Mouse (Mus musculus): ENCODE data around the gene Itgb5. TPM values are rescaled to one million over a fixed set of nuclear protein-coding genes. Genes with fewer than 3 reads are reported as not detected.

Gene Itgb5
- polyA plus RNA-seq, 1 experiment from 2014 or later, result 13.5 TPM

DNA sequence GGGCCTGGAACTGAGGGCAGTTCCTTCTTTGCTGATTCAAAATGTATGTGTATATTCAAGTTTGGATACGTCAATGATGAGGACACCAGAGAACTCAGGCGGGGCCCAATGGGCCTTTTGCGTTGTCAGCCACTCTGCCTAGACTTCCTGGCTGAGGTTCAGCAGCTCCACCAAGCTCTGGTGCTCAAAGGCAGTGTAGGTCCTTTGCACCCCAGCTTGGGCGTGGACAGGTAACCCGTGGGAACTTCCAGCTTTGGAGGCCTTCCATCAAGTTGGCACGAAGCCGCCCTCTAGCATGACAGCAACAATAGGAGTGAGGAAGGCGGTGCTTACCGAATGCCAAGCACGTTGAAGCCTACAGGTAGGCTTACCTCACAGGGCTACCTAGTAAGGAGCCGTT, 103.9 kb downstream of the Itgb5 start:
- H3K4me1 ChIP-seq (ENCODE audit: control insufficient read depth, insufficient read depth, low read length), result peaks cover 7% of the 10 kb centered on the region; the same call in 1 of the 2 replicates
- no peak for ATAC-seq
- no peak overlapping the region for H3K4me2 ChIP-seq (ENCODE audit: low read length)
- H3K9ac ChIP-seq (ENCODE audit: low read depth, low read length), result no peak overlapping the region
- no peaks in the 10 kb centered on the region for H3K36me3 ChIP-seq (ENCODE audit: control insufficient read depth, insufficient read depth, low read length)
- 93% methylated on average over 11 of the region's 11 CpGs for WGBS
- no peak overlapping the region for H3K4me3 ChIP-seq (ENCODE audit: low read depth, low read length)
- H3K27me3 ChIP-seq (ENCODE audit: control insufficient read depth, insufficient read depth, low read depth, low read length), result no peaks in the 10 kb centered on the region; the same call in 1 of the 2 replicates
- H3K9me3 ChIP-seq (replicated peaks; ENCODE audit: control insufficient read depth, low read length, poor library complexity, severe bottlenecking), result no peaks in the 10 kb centered on the region
- H3K27ac ChIP-seq (ENCODE audit: low read length), result no peak overlapping the region

DNA sequence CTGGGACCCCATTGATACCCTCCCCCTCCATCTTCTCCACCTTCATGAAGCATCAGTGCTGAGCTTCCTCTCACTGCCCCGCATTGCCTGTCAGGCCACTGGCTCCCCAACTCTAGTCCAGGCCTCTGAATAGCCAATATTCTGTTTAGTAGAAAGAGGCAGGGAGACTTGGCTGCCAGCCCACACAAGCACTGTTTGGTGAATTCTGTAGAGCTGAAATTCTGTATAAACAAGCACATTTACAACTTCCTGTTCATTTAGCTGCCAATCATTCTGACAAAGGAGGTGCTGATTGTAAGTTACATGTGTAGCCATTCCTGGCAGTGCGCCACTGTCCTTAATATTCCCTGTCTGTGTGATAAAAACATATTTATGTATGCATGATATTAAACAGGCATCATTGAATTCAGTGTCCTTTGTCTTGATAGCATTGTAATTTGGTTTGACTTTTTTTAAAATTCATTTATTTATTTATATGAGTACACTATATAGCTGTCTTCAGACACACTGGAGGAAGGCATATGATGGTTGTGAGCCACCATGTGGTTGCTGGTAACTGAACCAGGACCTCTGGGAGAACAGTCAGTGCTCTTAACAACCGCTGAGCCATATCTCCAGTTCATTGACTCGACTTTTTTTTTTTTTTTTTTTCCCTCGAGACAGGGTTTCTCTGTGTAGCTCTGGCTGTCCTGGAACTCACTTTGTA, 105.4 kb downstream of the Itgb5 start:
- WGBS, result 43% methylated on average over 5 of the region's 5 CpGs
- H3K36me3 ChIP-seq (ENCODE audit: control insufficient read depth, insufficient read depth, low read length), result no peaks in the 10 kb centered on the region
- H3K9me3 ChIP-seq (replicated peaks; ENCODE audit: control insufficient read depth, low read length, poor library complexity, severe bottlenecking), result no peaks in the 10 kb centered on the region
- H3K4me3 ChIP-seq (ENCODE audit: low read depth, low read length), result no peak overlapping the region
- peak overlapping the region; percentile 26; the same call in 1 of the 2 replicates for H3K27ac ChIP-seq (ENCODE audit: low read length)
- H3K4me2 ChIP-seq (ENCODE audit: low read length), result no peak overlapping the region
- H3K9ac ChIP-seq (ENCODE audit: low read depth, low read length), result no peak overlapping the region
- H3K4me1 ChIP-seq (ENCODE audit: control insufficient read depth, insufficient read depth, low read length), result peaks cover 10% of the 10 kb centered on the region; the same call in 1 of the 2 replicates
- peak; percentile 43; the same call in 1 of the 2 replicates for ATAC-seq
- H3K27me3 ChIP-seq (ENCODE audit: control insufficient read depth, insufficient read depth, low read depth, low read length), result no peaks in the 10 kb centered on the region; the same call in 1 of the 2 replicates

DNA sequence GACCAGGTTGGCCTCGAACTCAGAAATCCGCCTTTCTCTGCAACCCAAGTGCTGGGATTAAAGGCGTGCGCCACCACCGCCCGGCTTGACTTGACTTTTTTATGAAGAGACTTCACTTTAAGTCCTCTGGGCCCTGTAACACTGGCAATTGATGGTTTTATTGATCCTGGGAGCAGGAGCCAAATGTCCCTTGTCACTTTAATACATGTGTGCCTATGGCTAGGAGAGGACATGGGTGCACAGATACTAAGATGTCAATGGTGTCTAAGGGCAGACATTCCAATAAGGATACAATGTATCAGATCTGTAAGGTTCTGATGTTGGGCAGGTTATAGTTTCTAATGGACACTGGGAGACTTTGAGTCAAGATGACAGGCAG, 105.9 kb downstream of the Itgb5 start:
- H3K36me3 ChIP-seq (ENCODE audit: control insufficient read depth, insufficient read depth, low read length), result no peaks in the 10 kb centered on the region
- no peak overlapping the region for H3K9ac ChIP-seq (ENCODE audit: low read depth, low read length)
- H3K4me2 ChIP-seq (ENCODE audit: low read length), result no peak overlapping the region
- H3K27ac ChIP-seq (ENCODE audit: low read length), result no peak overlapping the region
- WGBS, result 94% methylated on average over 6 of the region's 6 CpGs
- no peaks in the 10 kb centered on the region for H3K9me3 ChIP-seq (replicated peaks; ENCODE audit: control insufficient read depth, low read length, poor library complexity, severe bottlenecking)
- ATAC-seq, result no peak
- peaks cover 10% of the 10 kb centered on the region; the same call in 1 of the 2 replicates for H3K4me1 ChIP-seq (ENCODE audit: control insufficient read depth, insufficient read depth, low read length)
- H3K4me3 ChIP-seq (ENCODE audit: low read depth, low read length), result no peak overlapping the region
- no peaks in the 10 kb centered on the region; the same call in 1 of the 2 replicates for H3K27me3 ChIP-seq (ENCODE audit: control insufficient read depth, insufficient read depth, low read depth, low read length)

DNA sequence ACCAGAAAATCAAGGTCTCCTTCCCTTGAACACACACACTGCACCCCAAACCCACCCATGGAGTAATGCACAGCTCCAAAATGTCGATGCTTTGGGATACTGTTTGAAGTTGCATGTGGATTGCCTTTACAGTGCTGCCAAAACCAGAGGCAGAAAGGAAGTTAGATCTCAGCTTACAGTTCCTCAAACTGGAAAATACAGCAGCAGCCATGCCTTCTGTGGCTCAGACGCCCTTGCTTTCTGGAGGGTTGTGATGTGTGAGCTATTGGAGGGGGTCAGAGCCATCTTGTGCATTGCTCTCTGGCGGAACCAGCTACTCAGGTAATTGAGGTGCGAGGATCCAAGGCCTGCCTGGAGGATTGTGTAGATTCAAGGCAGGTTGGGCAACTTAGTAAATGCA, 107.4 kb downstream of the Itgb5 start:
- H3K4me1 ChIP-seq (ENCODE audit: control insufficient read depth, insufficient read depth, low read length), result peaks cover 20% of the 10 kb centered on the region; the same call in 1 of the 2 replicates
- ATAC-seq, result no peak
- no peak overlapping the region for H3K9ac ChIP-seq (ENCODE audit: low read depth, low read length)
- H3K9me3 ChIP-seq (replicated peaks; ENCODE audit: control insufficient read depth, low read length, poor library complexity, severe bottlenecking), result no peaks in the 10 kb centered on the region
- WGBS, result 90% methylated on average over 4 of the region's 4 CpGs
- no peaks in the 10 kb centered on the region; the same call in 1 of the 2 replicates for H3K27me3 ChIP-seq (ENCODE audit: control insufficient read depth, insufficient read depth, low read depth, low read length)
- no peak overlapping the region for H3K4me2 ChIP-seq (ENCODE audit: low read length)
- H3K27ac ChIP-seq (ENCODE audit: low read length), result no peak overlapping the region
- no peak overlapping the region for H3K4me3 ChIP-seq (ENCODE audit: low read depth, low read length)
- no peaks in the 10 kb centered on the region for H3K36me3 ChIP-seq (ENCODE audit: control insufficient read depth, insufficient read depth, low read length)

DNA sequence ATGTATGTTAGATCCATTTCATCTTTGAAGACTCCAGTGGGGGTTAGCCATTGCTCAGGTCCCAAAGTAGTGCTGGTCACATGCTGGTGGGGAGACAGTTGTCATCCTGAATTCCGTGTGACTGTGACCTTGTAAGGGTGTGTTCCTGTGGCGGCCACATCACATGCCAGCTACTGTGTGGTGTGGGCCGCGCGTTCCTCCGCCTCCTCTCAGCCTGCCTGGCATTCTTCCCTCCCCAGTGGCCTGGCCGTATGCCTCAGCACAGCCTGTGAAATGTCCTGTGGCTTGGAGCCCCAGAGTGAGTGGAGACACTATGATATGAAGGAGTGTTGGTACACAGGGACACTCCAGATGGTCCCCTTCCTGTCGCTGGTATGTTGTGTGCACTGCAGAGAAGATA, 108.1 kb downstream of the Itgb5 start:
- H3K9ac ChIP-seq (ENCODE audit: low read depth, low read length), result no peak overlapping the region
- H3K4me3 ChIP-seq (ENCODE audit: low read depth, low read length), result no peak overlapping the region
- H3K27me3 ChIP-seq (ENCODE audit: control insufficient read depth, insufficient read depth, low read depth, low read length), result no peaks in the 10 kb centered on the region; the same call in 1 of the 2 replicates
- no peak overlapping the region for H3K27ac ChIP-seq (ENCODE audit: low read length)
- no peaks in the 10 kb centered on the region for H3K36me3 ChIP-seq (ENCODE audit: control insufficient read depth, insufficient read depth, low read length)
- 87% methylated on average over 8 of the region's 8 CpGs for WGBS
- H3K4me1 ChIP-seq (ENCODE audit: control insufficient read depth, insufficient read depth, low read length), result peaks cover 20% of the 10 kb centered on the region; the same call in 1 of the 2 replicates
- no peak for ATAC-seq
- H3K4me2 ChIP-seq (ENCODE audit: low read length), result no peak overlapping the region
- no peaks in the 10 kb centered on the region for H3K9me3 ChIP-seq (replicated peaks; ENCODE audit: control insufficient read depth, low read length, poor library complexity, severe bottlenecking)

DNA sequence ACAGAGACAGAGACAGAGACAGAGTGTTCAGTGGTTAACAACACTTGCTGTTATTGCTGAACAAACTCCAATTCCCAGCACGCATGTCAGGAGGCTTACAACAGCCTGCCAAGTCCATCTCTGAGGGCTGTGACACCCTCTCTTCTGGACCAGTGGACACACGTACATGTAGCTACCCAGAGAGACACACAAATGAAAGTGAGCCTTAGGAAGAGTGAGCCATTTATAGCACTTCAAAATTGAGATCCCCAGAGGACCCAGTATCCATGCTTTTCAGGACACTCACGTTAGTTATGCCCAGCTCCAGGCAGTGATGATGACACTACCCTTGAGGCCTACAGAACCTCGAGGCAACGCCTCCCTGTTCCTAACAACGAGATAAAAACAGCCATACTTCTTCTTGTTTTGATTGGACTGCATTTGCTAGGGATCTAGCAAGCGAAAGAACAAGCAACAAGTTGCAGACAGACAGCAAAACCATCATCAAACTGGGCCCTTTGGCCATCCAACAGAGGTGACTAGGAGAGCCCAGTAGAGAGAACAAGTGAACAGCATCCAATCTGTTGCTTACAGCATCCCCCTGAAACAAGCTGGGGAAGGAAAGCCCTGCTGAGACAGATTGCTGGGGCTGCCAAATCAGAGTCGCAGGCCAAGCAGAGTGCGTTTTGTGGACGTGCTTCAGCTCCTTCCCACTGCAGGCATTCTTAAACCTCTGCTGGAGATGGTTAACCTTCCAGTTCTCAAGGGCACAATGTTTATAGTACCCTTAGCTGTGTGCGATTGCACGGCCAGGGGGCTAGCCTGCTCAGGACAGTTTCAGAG, 109.1 kb downstream of the Itgb5 start:
- Histone ChIP-seq H3K27ac (ENCODE audit: low read length) (no peak overlapping the region), H3K36me3 (ENCODE audit: control insufficient read depth, insufficient read depth, low read length) (no peaks in the 10 kb centered on the region), H3K9me3 (replicated peaks; ENCODE audit: control insufficient read depth, low read length, poor library complexity, severe bottlenecking) (no peaks in the 10 kb centered on the region), H3K9ac (ENCODE audit: low read depth, low read length) (no peak overlapping the region), H3K27me3 (ENCODE audit: control insufficient read depth, insufficient read depth, low read depth, low read length) (no peaks in the 10 kb centered on the region), H3K4me1 (ENCODE audit: control insufficient read depth, insufficient read depth, low read length) (peaks cover 20% of the 10 kb centered on the region; the same call in 1 of the 2 replicates), H3K4me2 (ENCODE audit: low read length) (no peak overlapping the region), H3K4me3 (ENCODE audit: low read depth, low read length) (no peak overlapping the region)
- WGBS, result 74% methylated on average over 12 of the region's 12 CpGs
- ATAC-seq, result no peak

DNA sequence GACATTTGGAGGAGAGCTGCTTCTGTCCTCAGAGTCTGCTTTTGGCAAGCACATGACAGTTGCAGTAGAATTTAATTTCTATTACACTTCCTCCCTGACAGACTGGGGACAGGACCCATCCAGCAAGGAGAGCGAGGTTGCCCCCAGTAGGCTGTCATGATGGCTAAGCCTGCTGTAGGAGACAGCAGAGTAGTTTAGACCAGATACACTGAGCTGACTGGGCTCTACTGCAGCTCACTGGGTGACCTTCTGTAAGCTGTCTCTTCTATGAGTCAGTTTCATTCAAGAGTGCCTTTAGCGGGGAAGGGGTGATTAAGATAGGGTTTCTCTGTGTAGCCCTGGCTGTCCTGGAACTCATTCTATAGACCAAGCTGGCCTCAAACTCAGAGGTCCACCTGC, 109.7 kb downstream of the Itgb5 start:
- WGBS, result 85% methylated on average over 2 of the region's 2 CpGs
- no peak overlapping the region for H3K4me3 ChIP-seq (ENCODE audit: low read depth, low read length)
- H3K36me3 ChIP-seq (ENCODE audit: control insufficient read depth, insufficient read depth, low read length), result no peaks in the 10 kb centered on the region
- peaks cover 18% of the 10 kb centered on the region; the same call in 1 of the 2 replicates for H3K4me1 ChIP-seq (ENCODE audit: control insufficient read depth, insufficient read depth, low read length)
- H3K9me3 ChIP-seq (replicated peaks; ENCODE audit: control insufficient read depth, low read length, poor library complexity, severe bottlenecking), result no peaks in the 10 kb centered on the region
- H3K27me3 ChIP-seq (ENCODE audit: control insufficient read depth, insufficient read depth, low read depth, low read length), result no peaks in the 10 kb centered on the region
- no peak for ATAC-seq
- H3K27ac ChIP-seq (ENCODE audit: low read length), result no peak overlapping the region
- H3K4me2 ChIP-seq (ENCODE audit: low read length), result no peak overlapping the region
- no peak overlapping the region for H3K9ac ChIP-seq (ENCODE audit: low read depth, low read length)

DNA sequence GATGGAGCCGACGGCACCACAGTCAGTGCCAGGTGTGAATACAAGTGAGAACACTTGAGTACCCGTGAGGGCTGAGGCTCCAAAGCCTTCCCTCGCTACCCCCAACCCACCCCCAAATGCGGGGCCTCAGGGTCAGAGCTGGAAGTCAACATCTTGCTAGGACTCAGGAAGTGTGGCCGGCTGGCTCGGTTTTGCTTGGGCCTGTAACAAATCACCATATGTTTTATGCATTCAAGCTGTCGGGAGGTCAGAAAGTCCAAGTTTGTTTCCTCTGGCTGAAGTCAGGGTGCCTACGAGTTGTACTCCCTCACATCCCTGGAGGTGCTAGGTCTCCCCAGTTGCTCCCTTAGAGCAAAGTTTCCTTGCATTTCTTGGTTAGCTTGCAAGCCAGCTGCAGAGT, 110.2 kb downstream of the Itgb5 start:
- no peak overlapping the region for H3K4me3 ChIP-seq (ENCODE audit: low read depth, low read length)
- no peak overlapping the region for H3K9ac ChIP-seq (ENCODE audit: low read depth, low read length)
- H3K4me2 ChIP-seq (ENCODE audit: low read length), result no peak overlapping the region
- no peaks in the 10 kb centered on the region for H3K36me3 ChIP-seq (ENCODE audit: control insufficient read depth, insufficient read depth, low read length)
- ATAC-seq, result no peak
- H3K9me3 ChIP-seq (replicated peaks; ENCODE audit: control insufficient read depth, low read length, poor library complexity, severe bottlenecking), result no peaks in the 10 kb centered on the region
- 82% methylated on average over 9 of the region's 9 CpGs for WGBS
- H3K4me1 ChIP-seq (ENCODE audit: control insufficient read depth, insufficient read depth, low read length), result peaks cover 13% of the 10 kb centered on the region; the same call in 1 of the 2 replicates
- H3K27ac ChIP-seq (ENCODE audit: low read length), result no peak overlapping the region
- no peaks in the 10 kb centered on the region for H3K27me3 ChIP-seq (ENCODE audit: control insufficient read depth, insufficient read depth, low read depth, low read length)

DNA sequence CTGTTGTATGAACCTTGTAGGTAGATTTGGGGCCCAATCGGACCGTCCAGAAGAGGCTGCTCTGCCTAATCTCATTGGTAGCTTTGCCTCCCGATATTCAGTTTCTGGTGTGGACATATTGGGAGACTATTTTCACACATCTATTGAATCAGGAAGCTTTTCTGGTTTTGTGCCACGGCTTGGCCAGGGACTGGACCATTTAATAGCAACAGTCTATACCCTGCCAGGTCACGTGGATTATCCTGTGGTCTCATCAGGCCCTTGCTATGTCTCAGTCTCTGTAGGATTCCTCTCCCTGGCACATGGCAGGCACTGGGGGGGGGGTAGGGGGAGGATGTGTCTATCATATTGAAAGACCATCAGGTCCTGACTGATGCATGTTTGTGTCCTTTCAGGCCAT, 110.6 kb downstream of the Itgb5 start:
- no peak overlapping the region for H3K9ac ChIP-seq (ENCODE audit: low read depth, low read length)
- H3K36me3 ChIP-seq (ENCODE audit: control insufficient read depth, insufficient read depth, low read length), result no peaks in the 10 kb centered on the region
- H3K4me1 ChIP-seq (ENCODE audit: control insufficient read depth, insufficient read depth, low read length), result peaks cover 13% of the 10 kb centered on the region; the same call in 1 of the 2 replicates
- no peaks in the 10 kb centered on the region for H3K27me3 ChIP-seq (ENCODE audit: control insufficient read depth, insufficient read depth, low read depth, low read length)
- ATAC-seq, result no peak
- no peak overlapping the region for H3K27ac ChIP-seq (ENCODE audit: low read length)
- H3K4me2 ChIP-seq (ENCODE audit: low read length), result no peak overlapping the region
- WGBS, result 85% methylated on average over 5 of the region's 5 CpGs
- no peaks in the 10 kb centered on the region for H3K9me3 ChIP-seq (replicated peaks; ENCODE audit: control insufficient read depth, low read length, poor library complexity, severe bottlenecking)
- H3K4me3 ChIP-seq (ENCODE audit: low read depth, low read length), result no peak overlapping the region
